Mouse (Mus musculus): Measurements from ENCODE around the gene Trappc10.
"Not testable (repeated sequence)": the region's sequence is repeated elsewhere in the genome, so short reads cannot be mapped to it uniquely, and the experiment has no call there.

The Trappc10 gene

GRCm38 (mm10) chr10:78201182-78201581 lies 43.3 kb downstream of the Trappc10 start:
- no peak for DNase-seq

- no peak for DNase-seq
Observed at GRCm38 (mm10) chr10:78192933-78193332, 51.5 kb downstream of the Trappc10 start.

GRCm38 (mm10) chr10:78186076-78186475 lies 58.4 kb downstream of the Trappc10 start:
- not testable (repeated sequence) for DNase-seq

GRCm38 (mm10) chr10:78185381-78185725 lies 59.1 kb downstream of the Trappc10 start:
- DNase-seq = no peak

- peak; percentile 88 for DNase-seq
Observed at GRCm38 (mm10) chr10:78184531-78185380, 59.7 kb downstream of the Trappc10 start, which contains the start of gene Pwp2. Pwp2 (minus strand) TSS chr10:78185149.

GRCm38 (mm10) chr10:78183577-78183976 lies 60.9 kb downstream of the Trappc10 start:
- DNase-seq = no peak

- no peak for DNase-seq
Observed at GRCm38 (mm10) chr10:78182321-78182720, 62.1 kb downstream of the Trappc10 start.

- DNase-seq = no peak
Observed at GRCm38 (mm10) chr10:78174474-78174873, 70.0 kb downstream of the Trappc10 start.

GRCm38 (mm10) chr10:78171581-78171980 lies 72.9 kb downstream of the Trappc10 start:
- no peak for DNase-seq

- no peak for DNase-seq
Observed at GRCm38 (mm10) chr10:78171057-78171456, 73.4 kb downstream of the Trappc10 start.

GRCm38 (mm10) chr10:78170445-78170844 lies 74.0 kb downstream of the Trappc10 start:
- DNase-seq = no peak

- peak; percentile 99 for DNase-seq
Observed at GRCm38 (mm10) chr10:78169281-78170042, 75.0 kb downstream of the Trappc10 start, which contains the start of gene D10Jhu81e. D10Jhu81e (minus strand) TSS chr10:78169782.

GRCm38 (mm10) chr10:78168792-78169191 lies 75.6 kb downstream of the Trappc10 start:
- no peak for DNase-seq

GRCm38 (mm10) chr10:78167775-78168174 lies 76.7 kb downstream of the Trappc10 start:
- no peak for DNase-seq

GRCm38 (mm10) chr10:78167333-78167732 lies 77.1 kb downstream of the Trappc10 start:
- DNase-seq = no peak

- DNase-seq = no peak
Observed at GRCm38 (mm10) chr10:78165256-78166005, 79.0 kb downstream of the Trappc10 start.

GRCm38 (mm10) chr10:78164786-78165185 lies 79.7 kb downstream of the Trappc10 start:
- DNase-seq = no peak

GRCm38 (mm10) chr10:78163923-78164322 lies 80.5 kb downstream of the Trappc10 start:
- DNase-seq = peak; percentile 65

- no peak for DNase-seq
Observed at GRCm38 (mm10) chr10:78163241-78163640, 81.2 kb downstream of the Trappc10 start.

- DNase-seq = no peak
Observed at GRCm38 (mm10) chr10:78162646-78163045, 81.8 kb downstream of the Trappc10 start.

GRCm38 (mm10) chr10:78161096-78161495 lies 83.3 kb downstream of the Trappc10 start:
- no peak for DNase-seq

GRCm38 (mm10) chr10:78160369-78161095 lies 83.9 kb downstream of the Trappc10 start:
- peak; percentile 76 for DNase-seq

Measured in thymus, postnatal 25 days (tissue).